Mouse (Mus musculus): Measurements from ENCODE around the gene Hoxa2. TPM values are rescaled to one million over a fixed set of nuclear protein-coding genes. Genes with fewer than 3 reads are reported as not detected.

The Hoxa2 gene
- total and polyA plus RNA-seq, 2 experiments from 2014 or later = 3.0 TPM; not detected in 1

- TF ChIP-seq CTCF (IDR thresholded peaks at IDR 0.05) = no peak
- Histone ChIP-seq H3K4me2 (ENCODE audit: low read depth, low read length, poor library complexity, severe bottlenecking) (no peak overlapping the region), H3K9ac (replicated peaks; ENCODE audit: low read length, poor library complexity, severe bottlenecking) (no peak overlapping the region), H3K27me3 (ENCODE audit: insufficient read depth, low read length) (peaks cover 95% of the 10 kb centered on the region), H3K4me3 (ENCODE audit: low read depth, low read length) (no peak overlapping the region), H3K9me3 (ENCODE audit: low read length) (no peaks in the 10 kb centered on the region), H3K36me3 (ENCODE audit: insufficient read depth, low read length) (no peaks in the 10 kb centered on the region), H3K27ac (ENCODE audit: low read depth, low read length) (no peak overlapping the region), H3K4me1 (ENCODE audit: insufficient read depth, low read length) (no peaks in the 10 kb centered on the region)
- WGBS = 4% methylated on average over 9 of the region's 9 CpGs
- DNase-seq (ENCODE audit: low spot score) (no peak), ATAC-seq (ENCODE audit: low FRiP score) (no peak)
Measured at GRCm38 (mm10) chr6:52196811-52197210, 32.2 kb upstream of the Hoxa2 start.

DNA sequence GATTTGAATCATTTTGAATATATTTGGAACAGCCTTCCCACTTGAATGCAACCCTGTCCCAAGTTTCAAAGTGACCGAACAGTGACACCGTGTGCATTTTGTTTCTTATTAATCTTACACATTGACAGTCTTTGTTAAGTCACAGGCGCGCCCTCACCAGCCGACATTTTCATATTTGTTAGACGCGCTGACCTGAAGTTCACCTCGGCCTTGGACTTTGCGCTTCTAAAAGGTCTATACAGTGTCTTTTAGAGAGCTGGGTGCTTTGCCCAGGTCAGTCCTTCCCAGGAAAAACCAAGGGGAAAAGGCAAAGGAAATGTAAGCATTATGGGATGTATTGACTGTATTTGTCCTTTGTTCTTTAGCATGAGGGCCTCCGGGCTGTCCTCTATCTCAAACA, 30.1 kb upstream of the Hoxa2 start:
- H3K9me3 ChIP-seq (ENCODE audit: low read length) = no peaks in the 10 kb centered on the region
- peaks cover 95% of the 10 kb centered on the region for H3K27me3 ChIP-seq (ENCODE audit: insufficient read depth, low read length)
- no peak overlapping the region for H3K27ac ChIP-seq (ENCODE audit: low read depth, low read length)
- ATAC-seq (ENCODE audit: low FRiP score) (no peak), DNase-seq (ENCODE audit: low spot score) (no peak)
- H3K4me2 ChIP-seq (ENCODE audit: low read depth, low read length, poor library complexity, severe bottlenecking) = no peak overlapping the region
- H3K4me3 ChIP-seq (ENCODE audit: low read depth, low read length) = no peak overlapping the region
- no peaks in the 10 kb centered on the region for H3K4me1 ChIP-seq (ENCODE audit: insufficient read depth, low read length)
- no peaks in the 10 kb centered on the region for H3K36me3 ChIP-seq (ENCODE audit: insufficient read depth, low read length)
- WGBS = 6% methylated on average over 10 of the region's 10 CpGs
- H3K9ac ChIP-seq (replicated peaks; ENCODE audit: low read length, poor library complexity, severe bottlenecking) = no peak overlapping the region
- TF ChIP-seq CTCF (IDR thresholded peaks at IDR 0.05) = no peak

DNA sequence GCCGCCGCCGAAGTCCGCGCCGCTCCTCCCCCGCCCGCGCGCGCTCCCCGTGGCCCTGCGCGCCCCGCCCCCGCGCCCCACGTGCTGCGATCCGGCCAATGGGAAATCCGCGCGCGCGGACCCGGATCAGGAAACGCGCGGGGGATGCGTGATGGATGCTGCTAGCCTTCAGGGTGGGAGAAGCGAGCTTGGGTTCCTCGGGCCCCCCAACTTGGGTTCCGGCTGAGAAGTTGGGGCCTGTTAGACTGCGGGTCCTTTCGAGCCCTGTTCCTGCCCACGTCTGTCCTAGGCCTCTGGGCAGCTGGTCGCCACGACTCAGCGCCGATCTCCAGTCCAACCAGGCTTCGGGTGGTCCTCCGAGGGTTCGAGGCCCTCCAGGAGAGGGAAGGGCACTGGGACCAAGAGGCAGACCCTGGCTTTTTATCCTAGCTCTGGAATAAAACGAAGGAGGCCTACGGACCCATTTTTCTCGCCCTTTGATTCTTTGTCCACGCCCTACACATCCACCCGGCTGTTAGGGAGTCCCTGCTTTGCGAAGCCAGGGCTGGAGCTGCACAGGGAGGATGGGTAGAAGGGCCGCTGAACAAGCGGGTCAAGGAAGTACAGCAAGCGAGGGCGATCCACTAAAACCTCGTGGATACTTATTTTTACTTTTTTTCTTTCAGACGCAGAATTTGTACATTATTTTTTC, 27.4 kb upstream of the Hoxa2 start:
- WGBS = 2% methylated on average over 38 of the region's 55 CpGs
- DNase-seq (ENCODE audit: low spot score) = peak; percentile 81
- ATAC-seq (ENCODE audit: low FRiP score) = no peak
- H3K9ac ChIP-seq (replicated peaks; ENCODE audit: low read length, poor library complexity, severe bottlenecking) = no peak overlapping the region
- H3K4me2 ChIP-seq (ENCODE audit: low read depth, low read length, poor library complexity, severe bottlenecking) = peak overlapping the region; percentile 39
- H3K36me3 ChIP-seq (ENCODE audit: insufficient read depth, low read length) = no peaks in the 10 kb centered on the region
- no peaks in the 10 kb centered on the region for H3K9me3 ChIP-seq (ENCODE audit: low read length)
- H3K27ac ChIP-seq (ENCODE audit: low read depth, low read length) = no peak overlapping the region
- H3K4me3 ChIP-seq (ENCODE audit: low read depth, low read length) = peak overlapping the region; percentile 22
- no peaks in the 10 kb centered on the region for H3K4me1 ChIP-seq (ENCODE audit: insufficient read depth, low read length)
- peaks cover 94% of the 10 kb centered on the region for H3K27me3 ChIP-seq (ENCODE audit: insufficient read depth, low read length)
- TF ChIP-seq CTCF (IDR thresholded peaks at IDR 0.05) = no peak

DNA sequence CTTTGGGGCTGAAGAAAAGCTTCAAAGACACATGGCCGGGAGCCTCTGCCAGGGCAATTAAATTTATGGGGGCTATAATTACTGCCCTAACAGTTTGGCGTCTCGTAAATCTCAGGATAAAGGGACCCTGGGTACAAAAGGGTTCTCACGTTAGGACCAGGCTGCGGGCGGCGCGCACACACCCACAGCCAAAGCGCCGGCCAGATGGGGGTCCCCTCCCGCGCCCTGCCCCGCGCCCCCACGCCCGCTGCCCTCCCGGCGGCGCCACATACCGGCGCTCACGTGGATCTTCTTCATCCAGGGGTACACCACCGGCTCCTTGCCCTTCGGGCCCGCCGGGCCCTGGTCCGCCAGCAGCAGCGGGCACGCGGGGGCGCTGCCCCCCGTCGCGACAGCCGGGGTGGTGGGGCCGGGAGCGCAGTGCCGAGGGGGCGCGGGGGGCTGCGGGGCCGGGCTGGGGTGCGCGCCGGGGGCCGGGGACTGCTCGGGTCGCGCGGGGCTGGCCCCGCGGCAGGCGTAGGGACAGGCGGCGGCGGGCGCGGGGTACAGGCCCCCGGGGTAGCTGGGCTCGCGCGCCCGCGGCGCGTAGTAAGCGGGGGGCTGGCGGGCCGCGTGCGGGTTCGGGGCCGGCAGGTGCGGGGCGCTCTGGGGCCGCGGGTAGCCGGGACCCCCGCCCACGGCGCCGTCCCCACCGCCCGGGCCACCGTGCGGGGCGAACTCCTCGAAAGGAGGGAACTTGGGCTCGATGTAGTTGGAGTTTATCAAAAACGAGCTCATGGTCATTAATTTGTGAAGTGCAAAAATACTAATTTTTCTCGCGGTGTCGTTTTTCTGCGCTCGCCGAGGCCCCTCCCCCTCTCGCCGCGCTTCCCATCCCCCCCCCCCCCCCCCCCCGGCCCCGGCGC, 26.5 kb upstream of the Hoxa2 start, which contains the start of gene Hoxa4:
Hoxa4 (minus strand) TSS at position 848 of the 905 bp plus-strand sequence.
- no peaks in the 10 kb centered on the region for H3K9me3 ChIP-seq (ENCODE audit: low read length)
- peak within 1 kb of the TSS; percentile 39 for H3K4me2 ChIP-seq (ENCODE audit: low read depth, low read length, poor library complexity, severe bottlenecking)
- H3K36me3 ChIP-seq (ENCODE audit: insufficient read depth, low read length) = no peaks in the 10 kb centered on the region
- no peaks in the 10 kb centered on the region for H3K4me1 ChIP-seq (ENCODE audit: insufficient read depth, low read length)
- peak within 1 kb of the TSS; percentile 22 for H3K4me3 ChIP-seq (ENCODE audit: low read depth, low read length)
- H3K9ac ChIP-seq (replicated peaks; ENCODE audit: low read length, poor library complexity, severe bottlenecking) = no peak within 1 kb of the TSS
- WGBS = under 1% methylated on average over 35 of the region's 102 CpGs
- DNase-seq (ENCODE audit: low spot score) (no peak), ATAC-seq (ENCODE audit: low FRiP score) (no peak)
- no peak for TF ChIP-seq CTCF (IDR thresholded peaks at IDR 0.05)
- no peak within 1 kb of the TSS for H3K27ac ChIP-seq (ENCODE audit: low read depth, low read length)
- H3K27me3 ChIP-seq (ENCODE audit: insufficient read depth, low read length) = peaks cover 94% of the 10 kb centered on the region

DNA sequence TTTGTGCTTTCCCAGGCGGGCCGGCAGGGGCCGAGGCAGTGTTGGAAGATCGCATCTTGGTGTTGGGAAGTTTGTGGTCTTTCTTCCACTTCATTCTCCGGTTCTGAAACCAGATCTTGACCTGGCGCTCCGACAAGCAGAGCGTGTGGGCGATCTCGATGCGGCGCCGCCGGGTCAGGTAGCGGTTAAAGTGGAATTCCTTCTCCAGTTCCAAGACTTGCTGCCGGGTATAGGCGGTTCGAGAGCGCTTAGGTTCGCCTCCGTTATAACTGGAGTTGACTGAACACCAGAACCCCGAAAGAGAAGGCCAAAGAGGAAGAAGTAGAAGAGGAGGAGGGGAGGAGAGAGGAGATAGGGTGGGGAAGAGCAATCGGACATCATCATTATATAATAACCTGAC, 25.8 kb upstream of the Hoxa2 start:
- Histone ChIP-seq H3K4me2 (ENCODE audit: low read depth, low read length, poor library complexity, severe bottlenecking) (no peak overlapping the region), H3K27ac (ENCODE audit: low read depth, low read length) (no peak overlapping the region), H3K27me3 (ENCODE audit: insufficient read depth, low read length) (peaks cover 95% of the 10 kb centered on the region)

DNA sequence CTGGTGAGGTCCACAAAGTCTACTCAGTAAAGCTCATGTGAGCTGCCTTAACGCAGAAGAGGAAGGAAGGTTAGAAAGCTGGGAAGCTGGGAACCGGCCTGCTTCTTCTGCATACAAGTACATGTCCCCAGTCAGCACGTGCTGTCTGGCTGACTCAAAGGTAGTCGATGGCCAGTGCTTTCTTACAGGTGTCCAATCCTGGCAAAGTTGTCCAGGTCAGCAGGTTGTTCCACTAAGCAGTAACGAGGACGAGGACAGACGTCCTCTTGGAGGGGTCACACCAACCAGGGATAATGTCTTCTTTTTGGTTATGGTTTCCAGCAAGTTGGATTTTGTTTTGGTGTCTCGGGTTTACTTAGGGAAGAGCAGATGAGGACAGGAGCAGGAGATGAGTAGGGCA, 25.3 kb upstream of the Hoxa2 start:
- Histone ChIP-seq H3K36me3 (ENCODE audit: insufficient read depth, low read length) (no peaks in the 10 kb centered on the region), H3K9me3 (ENCODE audit: low read length) (no peaks in the 10 kb centered on the region), H3K4me2 (ENCODE audit: low read depth, low read length, poor library complexity, severe bottlenecking) (no peak overlapping the region), H3K27ac (ENCODE audit: low read depth, low read length) (no peak overlapping the region), H3K4me3 (ENCODE audit: low read depth, low read length) (no peak overlapping the region), H3K27me3 (ENCODE audit: insufficient read depth, low read length) (peaks cover 96% of the 10 kb centered on the region), H3K9ac (replicated peaks; ENCODE audit: low read length, poor library complexity, severe bottlenecking) (no peak overlapping the region), H3K4me1 (ENCODE audit: insufficient read depth, low read length) (no peaks in the 10 kb centered on the region)
- no peak for ATAC-seq (ENCODE audit: low FRiP score)
- 3% methylated on average over 8 of the region's 8 CpGs for WGBS
- TF ChIP-seq CTCF (IDR thresholded peaks at IDR 0.05) = no peak
- DNase-seq (ENCODE audit: low spot score) = no peak

More for the DNA sequence above, 25.8 kb upstream of the Hoxa2 start:
- Histone ChIP-seq H3K4me1 (ENCODE audit: insufficient read depth, low read length) (no peaks in the 10 kb centered on the region), H3K9me3 (ENCODE audit: low read length) (no peaks in the 10 kb centered on the region), H3K36me3 (ENCODE audit: insufficient read depth, low read length) (no peaks in the 10 kb centered on the region), H3K9ac (replicated peaks; ENCODE audit: low read length, poor library complexity, severe bottlenecking) (no peak overlapping the region), H3K4me3 (ENCODE audit: low read depth, low read length) (no peak overlapping the region)
- no peak for ATAC-seq (ENCODE audit: low FRiP score)
- no peak for DNase-seq (ENCODE audit: low spot score)
- no peak for TF ChIP-seq CTCF (IDR thresholded peaks at IDR 0.05)
- WGBS = 0% methylated on average over 23 of the region's 23 CpGs

Measured in midbrain, postnatal 0 days (tissue).